In the genomic region with DNA sequence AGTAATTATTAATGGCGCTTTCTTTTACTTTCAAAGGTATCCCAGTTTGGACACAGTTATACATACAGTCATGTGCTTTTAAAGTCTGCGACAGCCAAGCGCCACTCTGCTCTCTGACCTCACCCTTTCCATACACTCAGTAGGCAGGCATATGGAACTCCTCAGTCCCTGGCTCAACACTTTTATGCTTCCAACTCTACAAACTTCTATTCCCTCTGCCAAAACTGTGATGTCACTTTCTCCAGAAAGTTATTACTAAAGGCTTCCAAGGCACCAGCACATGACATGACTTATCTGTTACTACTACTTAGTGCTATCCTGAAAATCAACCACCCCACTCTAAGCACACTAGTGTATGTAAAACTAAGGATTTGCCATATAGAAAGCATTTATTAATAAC, we compare ENCODE assay signal across 18 mouse cellular contexts. TPM values are rescaled to one million over a fixed set of nuclear protein-coding genes. Genes with fewer than 3 reads are reported as not detected.
DNase-seq lines count a peak whose midpoint lies in the region; ATAC-seq and TF ChIP-seq lines count a peak whose summit lies in the region.
"Had no signal": no experiment of that assay in that cellular context is flagged by ENCODE, and none has a peak within 500 bp of the region (broad histone marks: within the 10 kb centered on the region; RNA-seq: fewer than 3 reads in every experiment).

No protein-coding gene starts in this region.

- H3K9me3 ChIP-seq in heart, embryonic 13.5 days, result no peaks in the 10 kb centered on the region
- no peaks in the 10 kb centered on the region for H3K9me3 ChIP-seq in lung, postnatal 0 days (ENCODE audit: low read length)
- H3K9me3 ChIP-seq: embryonic facial prominence, embryonic 12.5 days; hindbrain, embryonic 12.5 days; limb, embryonic 12.5 days; megakaryocyte, embryonic 14.5 days; midbrain, embryonic 15.5 days had no signal

- H3K4me1 ChIP-seq in heart, embryonic 13.5 days, result peaks cover 16% of the 10 kb centered on the region
- H3K4me1 ChIP-seq in lung, postnatal 0 days (ENCODE audit: insufficient read depth, low read depth, low read length), result no peaks in the 10 kb centered on the region
- H3K4me1 ChIP-seq: embryonic facial prominence, embryonic 12.5 days; hindbrain, embryonic 12.5 days; limb, embryonic 12.5 days; midbrain, embryonic 15.5 days had no signal

- H3K9ac ChIP-seq in heart, embryonic 13.5 days, result no peak overlapping the region
- no peak overlapping the region for H3K9ac ChIP-seq in lung, postnatal 0 days (replicated peaks; ENCODE audit: low read depth)
- H3K9ac ChIP-seq: embryonic facial prominence, embryonic 12.5 days; hindbrain, embryonic 12.5 days; limb, embryonic 12.5 days; liver, postnatal 0 days; midbrain, embryonic 15.5 days had no signal

- H3K27me3 ChIP-seq in heart, embryonic 13.5 days (replicated peaks), result 0 out of 2 replicates have a peak, but pooled peaks cover 2% of the 10 kb centered on the region
- H3K27me3 ChIP-seq in lung, postnatal 0 days (replicated peaks; ENCODE audit: insufficient read depth, low read length), result no peaks in the 10 kb centered on the region
- H3K27me3 ChIP-seq: embryonic facial prominence, embryonic 12.5 days; hindbrain, embryonic 12.5 days; limb, embryonic 12.5 days; megakaryocyte, embryonic 14.5 days; midbrain, embryonic 15.5 days had no signal

- WGBS in heart, embryonic 13.5 days, result 86% methylated on average over 3 of the region's 3 CpGs
- WGBS in lung, postnatal 0 days, result 81% methylated on average over 3 of the region's 3 CpGs

- no peak for TF ChIP-seq EP300 in lung, postnatal 0 days (IDR thresholded peaks at IDR 0.05)

- DNase-seq in heart, postnatal 25 days (ENCODE audit: low spot score), result no peak
- DNase-seq in lung, postnatal 0 days (ENCODE audit: low spot score), result peak; percentile 64
- DNase-seq in lung, postnatal 25 days (ENCODE audit: low spot score), result no peak
- peak; percentile 53 to 60 for DNase-seq in heart, postnatal 10 days
- DNase-seq in right cerebral cortex, postnatal 14 days, result no peak
- DNase-seq in thymus, postnatal 4 days, result no peak
- DNase-seq: cerebellum, adult 8-10 months; liver, postnatal 0 days; thymus, postnatal 25 days had no signal

- no peak overlapping the region for H3K4me2 ChIP-seq in heart, embryonic 13.5 days
- H3K4me2 ChIP-seq in lung, postnatal 0 days (replicated peaks; ENCODE audit: low read depth, low read length), result no peak overlapping the region
- H3K4me2 ChIP-seq: embryonic facial prominence, embryonic 12.5 days; hindbrain, embryonic 12.5 days; limb, embryonic 12.5 days; midbrain, embryonic 15.5 days had no signal

- H3K4me3 ChIP-seq in heart, embryonic 13.5 days, result no peak overlapping the region
- no peak overlapping the region for H3K4me3 ChIP-seq in lung, postnatal 0 days (ENCODE audit: low read depth, low read length)
- H3K4me3 ChIP-seq: embryonic facial prominence, embryonic 12.5 days; hindbrain, embryonic 12.5 days; left cerebral cortex, adult 2 months; limb, embryonic 12.5 days; megakaryocyte, embryonic 14.5 days; midbrain, embryonic 15.5 days had no signal

- intact Hi-C loops in heart, postnatal 25 days (cut with DNase I), result no loop called here
- intact Hi-C loops in heart, postnatal 10 days (cut with DNase I), result no loop called here

- no peak for ATAC-seq in heart, embryonic 13.5 days (ENCODE audit: extremely low read depth, insufficient number of reproducible peaks, low FRiP score, low TSS enrichment)
- peak; percentile 52 for ATAC-seq in lung, postnatal 0 days
- ATAC-seq: forebrain, embryonic 16.5 days; inflammation-experienced regulatory T-cells, adult 6 months; liver, postnatal 0 days; midbrain, embryonic 15.5 days had no signal

- H3K36me3 ChIP-seq in heart, embryonic 13.5 days, result peaks cover 25% of the 10 kb centered on the region
- no peaks in the 10 kb centered on the region for H3K36me3 ChIP-seq in lung, postnatal 0 days (ENCODE audit: insufficient read depth, low read length)
- H3K36me3 ChIP-seq: midbrain, embryonic 15.5 days had no signal

- TF ChIP-seq CTCF in lung, postnatal 0 days (IDR thresholded peaks at IDR 0.05), result no peak

- peak overlapping the region; percentile 62 for H3K27ac ChIP-seq in heart, embryonic 13.5 days (replicated peaks)
- H3K27ac ChIP-seq in lung, postnatal 0 days (ENCODE audit: low read length), result no peak overlapping the region
- H3K27ac ChIP-seq: embryonic facial prominence, embryonic 12.5 days; hindbrain, embryonic 12.5 days; left cerebral cortex, adult 2 months; limb, embryonic 12.5 days; midbrain, embryonic 15.5 days had no signal

RNA-seq across cellular contexts. Expression of a gene that starts 26.1 kb away (rescaled TPM):
- 12.0 TPM in 2 replicates for polyA plus RNA-seq in heart, embryonic 13.5 days (2015; fragmentation: Nextera tagmentation; extraction: Ambion mirVana)
- 10 to 100 TPM; 11.2 to 11.9 TPM for total RNA-seq in heart, postnatal 25 days (2021)
- 6.4 and 7.0 TPM in 2 replicates for polyA plus RNA-seq in lung, postnatal 0 days (2015; fragmentation: Nextera tagmentation; extraction: Ambion mirVana)
- 10 to 100 TPM; 16.6 to 19.1 TPM for total RNA-seq in heart, postnatal 10 days (2021)

Comparison
In these comparisons a context has a peak if more than half of its experiments do, and no peak if none do; other contexts are left out.
1. DNase-seq: peak in lung, postnatal 0 days (single experiment) and heart, postnatal 10 days (2 of 2); none in heart, postnatal 25 days (single experiment), lung, postnatal 25 days (single experiment), right cerebral cortex, postnatal 14 days (single experiment) and thymus, postnatal 4 days (single experiment).